Mouse (Mus musculus) induced T-regulatory cell, adult 2 months (primary cell): ENCODE measurements around the gene Wipf2.
"Not testable (repeated sequence)": the region's sequence is repeated elsewhere in the genome, so short reads cannot be mapped to it uniquely, and the experiment has no call there.

Experiments used
- DNase-seq: peaks from one replicate; pipeline ENCODE4 v3.0.0-alpha.2; 2012; ENCODE audit warnings: low read depth

The Wipf2 gene

GRCm38 (mm10) chr11:98931513-98932292 lies 68.3 kb downstream of the Wipf2 start:
- no peak for DNase-seq

- DNase-seq, result peak; percentile 36
Observed at GRCm38 (mm10) chr11:98932293-98933091, 69.1 kb downstream of the Wipf2 start.

GRCm38 (mm10) chr11:98933151-98933550 lies 69.7 kb downstream of the Wipf2 start:
- DNase-seq, result peak; percentile 77

- not testable (repeated sequence) for DNase-seq
Observed at GRCm38 (mm10) chr11:98933847-98934246, 70.4 kb downstream of the Wipf2 start.

GRCm38 (mm10) chr11:98934367-98934766 lies 70.9 kb downstream of the Wipf2 start:
- DNase-seq, result no peak

- no peak for DNase-seq
Observed at GRCm38 (mm10) chr11:98935123-98935522, 71.7 kb downstream of the Wipf2 start.

- DNase-seq, result no peak
Observed at GRCm38 (mm10) chr11:98936170-98936569, 72.7 kb downstream of the Wipf2 start.

GRCm38 (mm10) chr11:98936606-98937409 lies 73.4 kb downstream of the Wipf2 start:
- no peak for DNase-seq

- DNase-seq, result peak; percentile 95
Observed at GRCm38 (mm10) chr11:98937410-98937913, 74.0 kb downstream of the Wipf2 start.

GRCm38 (mm10) chr11:98937914-98938694 lies 74.7 kb downstream of the Wipf2 start:
- DNase-seq, result peak; percentile 87

- no peak for DNase-seq
Observed at GRCm38 (mm10) chr11:98938701-98939083, 75.3 kb downstream of the Wipf2 start.

GRCm38 (mm10) chr11:98939084-98939952 lies 75.9 kb downstream of the Wipf2 start:
- DNase-seq, result peak; percentile 90

GRCm38 (mm10) chr11:98939953-98940641 lies 76.7 kb downstream of the Wipf2 start:
- peak; percentile 72 for DNase-seq

GRCm38 (mm10) chr11:98940776-98941175 lies 77.3 kb downstream of the Wipf2 start:
- DNase-seq, result peak; percentile 55

GRCm38 (mm10) chr11:98941341-98941825 lies 77.9 kb downstream of the Wipf2 start:
- DNase-seq, result no peak

- peak; percentile 99 for DNase-seq
Observed at GRCm38 (mm10) chr11:98941826-98942550, 78.5 kb downstream of the Wipf2 start.

GRCm38 (mm10) chr11:98942555-98942922 lies 79.1 kb downstream of the Wipf2 start:
- DNase-seq, result no peak

GRCm38 (mm10) chr11:98942923-98943641 lies 79.6 kb downstream of the Wipf2 start:
- peak; percentile 95 for DNase-seq
